Mouse (Mus musculus) cerebellum, adult 9-10 months (tissue): ENCODE data around the gene Tubb2a.

Experiments
- DNase-seq: peaks from one replicate; pipeline ENCODE4 v3.0.0; 2022

Tubb2a gene

GRCm38 (mm10) chr13:34047526-34047925 is 30.3 kb downstream of the Tubb2a start:
- DNase-seq: no peak

GRCm38 (mm10) chr13:34046421-34047012 is 31.3 kb downstream of the Tubb2a start:
- peak; percentile 85 for DNase-seq

GRCm38 (mm10) chr13:34045511-34046249 is 32.1 kb downstream of the Tubb2a start:
- DNase-seq: no peak

GRCm38 (mm10) chr13:34043716-34044393 is 34.0 kb downstream of the Tubb2a start:
- no peak for DNase-seq

- no peak for DNase-seq
These were observed 37.7 kb downstream of the Tubb2a start for GRCm38 (mm10) chr13:34040091-34040490.

- DNase-seq: no peak
These were observed 38.9 kb downstream of the Tubb2a start for GRCm38 (mm10) chr13:34038901-34039341.

GRCm38 (mm10) chr13:34038056-34038432 is 39.8 kb downstream of the Tubb2a start:
- no peak for DNase-seq

- peak; percentile 95 for DNase-seq
These were observed 40.4 kb downstream of the Tubb2a start, which contains the start of gene Bphl for GRCm38 (mm10) chr13:34037172-34038055. Bphl (plus strand) TSS chr13:34037597.

GRCm38 (mm10) chr13:34036726-34037125 is 41.1 kb downstream of the Tubb2a start:
- DNase-seq: no peak

GRCm38 (mm10) chr13:34035424-34035823 is 42.4 kb downstream of the Tubb2a start:
- peak; percentile 45 for DNase-seq

GRCm38 (mm10) chr13:34032041-34032440 is 45.8 kb downstream of the Tubb2a start:
- DNase-seq: no peak
